Mouse (Mus musculus): ENCODE data around the gene Wfdc21. TPM values are rescaled to one million over a fixed set of nuclear protein-coding genes. Genes with fewer than 3 reads are reported as not detected.
A peak's percentile ranks its signal among the peaks of the same experiment; 100 is the strongest.

Wfdc21 gene
- polyA plus RNA-seq, 1 experiment = not detected

GRCm38 (mm10) chr11:83787401-83788021 is 40.8 kb downstream of the Wfdc21 start:
- DNase-seq (ENCODE audit: low read depth) = no peak
- peak; percentile 32; the same call in 1 of the 2 replicates for TF ChIP-seq CTCF (IDR thresholded peaks at IDR 0.05; ENCODE audit: borderline replicate concordance, extremely low read depth, insufficient read depth, insufficient read length)
- no peak for TF ChIP-seq POLR2A (IDR thresholded peaks at IDR 0.05; ENCODE audit: borderline replicate concordance, extremely low read depth, insufficient read depth, insufficient read length, poor library complexity, severe bottlenecking)

GRCm38 (mm10) chr11:83788331-83788730 is 41.6 kb downstream of the Wfdc21 start:
- TF ChIP-seq CTCF (IDR thresholded peaks at IDR 0.05; ENCODE audit: borderline replicate concordance, extremely low read depth, insufficient read depth, insufficient read length) (no peak), POLR2A (IDR thresholded peaks at IDR 0.05; ENCODE audit: borderline replicate concordance, extremely low read depth, insufficient read depth, insufficient read length, poor library complexity, severe bottlenecking) (no peak)
- no peak for DNase-seq (ENCODE audit: low read depth)

DNA sequence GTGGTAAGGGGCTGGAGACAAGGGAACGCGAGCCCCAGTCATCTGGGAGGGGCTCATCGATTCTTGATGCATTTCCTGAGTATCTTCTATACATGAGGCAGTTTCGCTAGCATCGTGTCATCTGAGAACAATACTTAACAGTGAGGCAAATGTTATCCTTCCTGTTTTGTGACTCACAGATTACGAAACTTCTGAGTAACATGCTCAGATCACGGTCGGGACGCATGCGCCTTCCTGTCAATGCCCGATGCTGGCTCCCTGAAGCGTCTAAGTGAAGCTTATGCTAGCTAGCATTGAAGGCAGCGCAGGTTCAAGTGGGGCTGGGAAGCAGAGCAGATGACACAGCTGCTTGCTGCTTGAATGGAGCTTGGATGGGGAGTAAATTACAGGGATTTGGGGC is 42.5 kb downstream of the Wfdc21 start:
- TF ChIP-seq CTCF (IDR thresholded peaks at IDR 0.05; ENCODE audit: borderline replicate concordance, extremely low read depth, insufficient read depth, insufficient read length) (no peak), POLR2A (IDR thresholded peaks at IDR 0.05; ENCODE audit: borderline replicate concordance, extremely low read depth, insufficient read depth, insufficient read length, poor library complexity, severe bottlenecking) (no peak)
- no peak for DNase-seq (ENCODE audit: low read depth)

DNA sequence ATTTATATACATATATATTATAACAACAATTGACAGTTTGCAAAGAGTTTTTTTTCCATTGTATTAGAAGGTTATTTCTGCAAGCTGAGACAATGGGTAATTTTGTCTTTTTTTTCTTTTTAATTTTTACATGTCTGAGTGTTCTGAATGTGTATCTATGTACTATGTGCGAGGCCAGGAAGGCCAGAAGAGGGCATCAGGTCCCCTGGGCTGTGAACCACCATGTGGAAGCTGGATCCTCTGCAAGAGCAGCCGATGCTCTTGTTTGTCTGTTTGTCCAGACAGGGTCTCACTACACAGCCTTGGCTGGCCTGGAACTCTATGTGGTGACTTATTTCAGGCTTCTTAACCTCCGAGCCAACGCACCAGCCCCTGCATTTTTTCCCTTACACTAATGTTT is 44.4 kb downstream of the Wfdc21 start:
- no peak for DNase-seq (ENCODE audit: low read depth)
- TF ChIP-seq POLR2A (IDR thresholded peaks at IDR 0.05; ENCODE audit: borderline replicate concordance, extremely low read depth, insufficient read depth, insufficient read length, poor library complexity, severe bottlenecking) (no peak), CTCF (IDR thresholded peaks at IDR 0.05; ENCODE audit: borderline replicate concordance, extremely low read depth, insufficient read depth, insufficient read length) (no peak)

DNA sequence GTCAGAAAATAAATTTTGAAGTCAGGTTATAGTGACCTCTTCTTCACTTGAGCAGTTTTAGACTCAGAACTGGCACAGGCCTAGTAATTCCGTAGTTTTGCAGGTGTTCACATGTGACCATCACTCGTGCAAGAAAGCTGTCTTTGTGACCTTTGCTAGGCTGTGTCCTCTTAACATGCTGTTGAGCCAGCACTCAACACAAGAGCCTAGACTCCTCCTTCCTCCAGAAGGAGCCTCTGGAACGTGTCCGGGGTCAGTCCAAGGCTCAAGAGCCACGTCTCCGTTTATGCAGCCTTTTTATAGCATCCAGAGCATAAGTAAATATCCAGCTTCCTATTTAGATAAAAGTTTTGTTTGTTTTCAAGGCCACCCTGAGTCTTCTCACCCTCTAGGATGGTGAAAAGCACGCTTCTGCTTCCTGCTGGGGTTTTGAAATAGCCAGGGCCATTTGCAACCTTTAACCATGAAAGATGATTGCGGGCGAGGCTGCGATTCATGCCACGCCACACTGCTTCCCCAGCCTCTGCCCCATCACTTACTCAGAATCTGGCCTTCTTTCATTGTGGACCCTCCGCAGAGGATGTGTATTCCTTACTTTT is 45.7 kb downstream of the Wfdc21 start:
- TF ChIP-seq POLR2A (IDR thresholded peaks at IDR 0.05; ENCODE audit: borderline replicate concordance, extremely low read depth, insufficient read depth, insufficient read length, poor library complexity, severe bottlenecking) = no peak
- TF ChIP-seq CTCF (IDR thresholded peaks at IDR 0.05; ENCODE audit: borderline replicate concordance, extremely low read depth, insufficient read depth, insufficient read length) = no peak
- no peak for DNase-seq (ENCODE audit: low read depth)

DNA sequence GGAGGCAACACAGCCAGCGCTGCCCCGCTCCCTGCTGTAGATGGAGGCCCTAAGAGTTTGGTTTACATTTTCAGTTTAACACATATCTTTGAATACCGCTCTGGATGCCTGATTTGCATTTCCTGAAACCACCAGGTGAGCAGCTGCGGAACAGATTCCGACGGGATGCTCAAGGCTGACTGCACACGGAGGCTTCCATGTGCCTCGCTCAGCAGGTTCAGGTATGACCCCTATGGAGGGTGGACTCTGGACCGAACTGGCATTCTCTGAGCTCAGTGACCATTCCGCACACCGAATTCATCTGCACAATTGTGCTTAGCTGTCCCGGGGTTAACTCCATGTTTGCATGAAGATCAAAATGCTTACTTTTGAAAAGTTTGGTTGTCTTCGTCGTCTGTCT is 46.5 kb downstream of the Wfdc21 start:
- TF ChIP-seq POLR2A (IDR thresholded peaks at IDR 0.05; ENCODE audit: borderline replicate concordance, extremely low read depth, insufficient read depth, insufficient read length, poor library complexity, severe bottlenecking) = no peak
- no peak for TF ChIP-seq CTCF (IDR thresholded peaks at IDR 0.05; ENCODE audit: borderline replicate concordance, extremely low read depth, insufficient read depth, insufficient read length)
- DNase-seq (ENCODE audit: low read depth) = no peak

DNA sequence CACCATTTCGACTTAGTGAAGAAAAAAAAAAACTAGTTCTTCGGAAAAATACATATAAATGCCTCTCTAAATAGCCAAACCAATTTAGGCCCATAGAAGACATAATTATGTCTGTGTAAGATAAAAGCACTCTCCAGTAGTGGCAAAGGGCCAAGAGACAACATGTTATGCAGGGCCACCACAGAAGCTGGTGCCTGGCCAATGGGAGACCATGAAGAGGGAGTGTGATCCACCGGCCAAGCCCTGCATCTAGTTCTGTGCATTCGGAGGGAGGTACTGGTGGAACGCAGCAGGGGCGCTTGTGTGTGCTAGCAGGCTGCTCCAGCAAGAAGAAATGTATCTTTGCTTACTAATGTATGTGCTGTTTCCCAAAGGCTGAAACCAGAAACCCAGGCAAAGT is 49.4 kb downstream of the Wfdc21 start:
- peak; percentile 90 for DNase-seq (ENCODE audit: low read depth)
- TF ChIP-seq CTCF (IDR thresholded peaks at IDR 0.05; ENCODE audit: borderline replicate concordance, extremely low read depth, insufficient read depth, insufficient read length) = no peak
- no peak for TF ChIP-seq POLR2A (IDR thresholded peaks at IDR 0.05; ENCODE audit: borderline replicate concordance, extremely low read depth, insufficient read depth, insufficient read length, poor library complexity, severe bottlenecking)

DNA sequence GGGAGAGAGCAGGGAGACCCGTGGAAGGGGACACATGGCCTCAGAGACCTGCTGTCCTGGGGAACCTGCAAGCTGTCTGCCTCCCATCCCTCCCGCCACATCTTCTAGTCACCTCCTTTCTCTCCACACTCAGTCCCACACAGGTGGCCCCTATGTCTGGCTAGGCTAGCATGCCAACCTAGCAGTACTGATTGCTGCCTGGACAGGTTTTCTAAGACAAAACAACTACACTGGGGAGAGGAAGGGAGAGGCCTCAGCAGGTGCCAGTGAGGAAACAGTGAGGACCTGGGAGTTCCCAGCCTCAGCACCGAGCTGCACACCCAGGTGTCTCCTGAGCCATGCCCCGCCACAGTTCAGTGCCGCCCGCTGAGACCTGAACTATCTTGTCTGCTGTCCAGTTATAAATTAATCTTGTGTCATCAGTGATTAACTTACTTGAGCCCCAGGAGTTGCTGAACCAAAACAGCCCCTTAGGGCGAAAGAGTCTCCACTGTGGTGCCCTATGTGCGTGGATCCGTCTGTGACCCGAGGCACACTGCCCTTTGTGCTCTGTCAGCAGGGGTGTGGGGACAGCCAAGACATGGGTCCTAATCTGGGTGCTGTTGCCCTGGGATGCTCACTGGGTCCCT is 50.4 kb downstream of the Wfdc21 start:
- TF ChIP-seq CTCF (IDR thresholded peaks at IDR 0.05; ENCODE audit: borderline replicate concordance, extremely low read depth, insufficient read depth, insufficient read length) = no peak
- TF ChIP-seq POLR2A (IDR thresholded peaks at IDR 0.05; ENCODE audit: borderline replicate concordance, extremely low read depth, insufficient read depth, insufficient read length, poor library complexity, severe bottlenecking) = no peak
- no peak for DNase-seq (ENCODE audit: low read depth)

DNA sequence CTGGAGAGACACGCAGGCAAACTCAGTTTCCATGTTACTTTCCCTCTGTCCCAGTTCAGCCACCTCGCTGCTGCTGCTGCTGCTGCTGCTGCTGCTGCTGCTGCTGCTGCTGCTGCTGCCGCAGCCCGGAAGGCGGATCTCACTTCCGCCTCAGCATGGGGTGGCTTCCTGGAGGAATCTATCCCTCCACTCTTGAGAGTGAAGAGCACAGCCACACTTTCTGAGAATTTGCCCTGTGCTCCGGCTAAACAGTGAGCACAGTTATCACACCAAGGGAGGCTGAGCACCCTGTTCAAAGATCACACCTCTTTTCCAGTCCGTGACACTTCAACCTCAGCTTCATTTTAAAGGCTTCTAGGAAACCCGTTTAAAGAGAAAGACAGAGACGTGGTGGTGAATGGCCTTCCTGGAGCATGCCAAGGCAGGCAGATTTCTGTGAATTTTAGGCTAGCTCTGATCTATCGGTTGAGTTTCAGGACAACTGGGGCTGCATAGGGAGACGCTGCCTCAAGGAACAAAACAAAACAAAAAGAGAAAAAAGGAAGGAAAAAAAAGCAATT is 53.2 kb downstream of the Wfdc21 start:
- DNase-seq (ENCODE audit: low read depth) = no peak
- TF ChIP-seq POLR2A (IDR thresholded peaks at IDR 0.05; ENCODE audit: borderline replicate concordance, extremely low read depth, insufficient read depth, insufficient read length, poor library complexity, severe bottlenecking) (no peak), CTCF (IDR thresholded peaks at IDR 0.05; ENCODE audit: borderline replicate concordance, extremely low read depth, insufficient read depth, insufficient read length) (no peak)

- TF ChIP-seq CTCF (IDR thresholded peaks at IDR 0.05; ENCODE audit: borderline replicate concordance, extremely low read depth, insufficient read depth, insufficient read length) (peak; percentile 47; the same call in 1 of the 2 replicates), POLR2A (IDR thresholded peaks at IDR 0.05; ENCODE audit: borderline replicate concordance, extremely low read depth, insufficient read depth, insufficient read length, poor library complexity, severe bottlenecking) (no peak)
These were observed 55.4 kb downstream of the Wfdc21 start for GRCm38 (mm10) chr11:83802166-83802565.

More at GRCm38 (mm10) chr11:83802166-83802565, 55.4 kb downstream of the Wfdc21 start:
- DNase-seq (ENCODE audit: low read depth) = peak; percentile 57

Other genes starting within 250 kb of the Wfdc21 start
- not detected in 2 replicates for gene Heatr9, start 224.8 kb upstream of the Wfdc21 start, polyA plus RNA-seq (2012; rRNA removed)
- gene Ccl5, start 216.4 kb upstream of the Wfdc21 start, polyA plus RNA-seq (2012; rRNA removed) = 0.21 TPM in 1 of 2 replicates, not detected in the other
- gene Ccl9, start 168.3 kb upstream of the Wfdc21 start, polyA plus RNA-seq (2012; rRNA removed) = 0.83 and 1.00 TPM in 2 replicates
- 0.72 and 0.78 TPM in 2 replicates for gene Ccl6, start 153.9 kb upstream of the Wfdc21 start, polyA plus RNA-seq (2012; rRNA removed)
- gene Rpl9-ps1, start 101.3 kb upstream of the Wfdc21 start, polyA plus RNA-seq (2012; rRNA removed) = not detected in 2 replicates
- gene Ccl3, start 97.6 kb upstream of the Wfdc21 start, polyA plus RNA-seq (2012; rRNA removed) = 1.7 and 2.4 TPM in 2 replicates
- 0.38 and 0.44 TPM in 2 replicates for gene Ccl4, start 84.4 kb upstream of the Wfdc21 start, polyA plus RNA-seq (2012; rRNA removed)
- not detected in 2 replicates for gene Wfdc17, start 42.9 kb upstream of the Wfdc21 start, polyA plus RNA-seq (2012; rRNA removed)
- not detected in 2 replicates for gene Wfdc18, start 37.9 kb upstream of the Wfdc21 start, polyA plus RNA-seq (2012; rRNA removed)
- 35.9 and 40.5 TPM in 2 replicates for gene Heatr6, start 6.8 kb downstream of the Wfdc21 start, polyA plus RNA-seq (2012; rRNA removed)
- 0.13 and 0.19 TPM in 2 replicates for gene Hnf1b, start 103.1 kb downstream of the Wfdc21 start, polyA plus RNA-seq (2012; rRNA removed)
- gene Ddx52, start 195.1 kb downstream of the Wfdc21 start, polyA plus RNA-seq (2012; rRNA removed) = 18.2 and 19.0 TPM in 2 replicates
- gene Synrg, start 217.5 kb downstream of the Wfdc21 start, polyA plus RNA-seq (2012; rRNA removed) = 25.0 and 36.8 TPM in 2 replicates

Measured in brain, embryonic 14.5 days (tissue).